Mouse (Mus musculus) brain, embryonic 14.5 days (tissue): Measurements from ENCODE around the gene Fads2.
A peak's percentile ranks its signal among the peaks of the same experiment; 100 is the strongest.

Source experiments
- CTCF ChIP-seq: fragments of 200-500 bp; IDR thresholded peaks from 2 replicates; pipeline ENCODE4 v1.5.1; 2012; ENCODE audit warnings: inconsistent platforms, mild to moderate bottlenecking, moderate library complexity, borderline replicate concordance; ENCODE audit not compliant: insufficient read depth, insufficient read length; ENCODE audit errors: extremely low read depth
- POLR2A ChIP-seq: fragments of 200-500 bp; IDR thresholded peaks from 2 replicates; pipeline ENCODE4 v1.6.1; 2012; ENCODE audit warnings: mild to moderate bottlenecking, inconsistent platforms, borderline replicate concordance; ENCODE audit not compliant: poor library complexity, insufficient read depth, insufficient read length, severe bottlenecking; ENCODE audit errors: extremely low read depth

DNA sequence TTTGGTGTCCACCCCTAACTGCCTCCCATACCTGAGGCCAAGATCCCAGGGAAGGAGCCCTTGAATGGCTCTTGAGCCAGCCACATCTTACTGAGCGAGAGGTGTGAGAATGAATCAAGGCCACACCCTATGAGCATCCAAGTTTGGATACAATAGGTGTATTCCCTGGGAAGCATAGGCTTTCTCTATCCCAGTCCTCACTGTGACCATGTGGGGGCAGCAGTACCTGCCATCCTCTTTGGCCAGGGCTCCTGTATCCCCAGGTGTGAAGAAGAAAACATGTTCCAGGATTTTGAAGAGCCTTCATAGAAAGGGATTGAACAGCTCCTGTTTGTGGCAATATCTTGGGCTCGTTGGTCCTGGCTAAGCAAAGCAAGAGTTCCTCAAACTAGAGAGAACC lies 61.9 kb downstream of the Fads2 start:
- TF ChIP-seq CTCF (peak; percentile 14; the same call in 1 of the 2 replicates), POLR2A (no peak)
